Comparison of ENCODE assay signal across 10 mouse cellular contexts in the genomic region with DNA sequence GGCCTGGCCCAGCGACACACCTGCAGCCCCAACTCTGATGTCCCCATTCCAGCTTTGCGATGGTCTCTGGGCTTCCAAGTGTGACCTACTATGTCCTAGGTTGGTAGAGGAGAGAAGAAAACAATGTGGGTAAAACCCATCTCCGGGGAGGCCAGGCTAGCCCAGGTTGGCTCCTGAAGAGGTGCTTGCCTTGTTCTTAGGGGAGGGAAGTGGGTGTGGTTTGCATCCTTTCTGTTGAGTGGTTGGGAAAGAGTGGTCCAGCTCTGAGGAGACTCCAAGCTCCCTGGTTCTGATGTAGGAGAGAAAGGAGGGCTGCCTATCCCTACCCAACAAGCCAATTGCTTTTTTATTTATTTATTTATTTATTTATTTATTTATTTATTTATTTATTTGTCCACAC. TPM values are rescaled to one million over a fixed set of nuclear protein-coding genes. Genes with fewer than 3 reads are reported as not detected.
DNase-seq lines count a peak whose midpoint lies in the region; ATAC-seq and TF ChIP-seq lines count a peak whose summit lies in the region.
"Had no signal": no experiment of that assay in that cellular context is flagged by ENCODE, and none has a peak within 500 bp of the region (broad histone marks: within the 10 kb centered on the region; RNA-seq: fewer than 3 reads in every experiment).

No protein-coding gene starts in this region.

- peaks cover 27% of the 10 kb centered on the region for H3K27me3 ChIP-seq in forebrain, embryonic 13.5 days
- peaks cover 15% of the 10 kb centered on the region for H3K27me3 ChIP-seq in forebrain, embryonic 14.5 days (replicated peaks; ENCODE audit: control insufficient read depth, insufficient read depth, low read length)
- peaks cover 83% of the 10 kb centered on the region for H3K27me3 ChIP-seq in liver, embryonic 12.5 days (replicated peaks)
- H3K27me3 ChIP-seq in liver, postnatal 0 days (ENCODE audit: insufficient read depth, low read length), result peaks cover 19% of the 10 kb centered on the region
- peaks cover 8% of the 10 kb centered on the region; the same call in 1 of the 2 replicates for H3K27me3 ChIP-seq in hindbrain, embryonic 15.5 days
- no peaks in the 10 kb centered on the region for H3K27me3 ChIP-seq in myocyte (ENCODE audit: control insufficient read depth, insufficient read depth, insufficient read length)

- no peaks in the 10 kb centered on the region for H3K36me3 ChIP-seq in forebrain, embryonic 13.5 days (ENCODE audit: poor library complexity, severe bottlenecking)
- H3K36me3 ChIP-seq in forebrain, embryonic 14.5 days (ENCODE audit: control insufficient read depth, insufficient read depth, low read length), result no peaks in the 10 kb centered on the region
- no peaks in the 10 kb centered on the region for H3K36me3 ChIP-seq in liver, embryonic 12.5 days
- H3K36me3 ChIP-seq in liver, postnatal 0 days (replicated peaks; ENCODE audit: insufficient read depth, low read length), result no peaks in the 10 kb centered on the region
- no peaks in the 10 kb centered on the region for H3K36me3 ChIP-seq in hindbrain, embryonic 15.5 days
- H3K36me3 ChIP-seq in myocyte (ENCODE audit: control insufficient read depth, insufficient read depth), result no peaks in the 10 kb centered on the region

- H3K9ac ChIP-seq in forebrain, embryonic 13.5 days, result no peak overlapping the region
- H3K9ac ChIP-seq in forebrain, embryonic 14.5 days (ENCODE audit: low read length), result no peak overlapping the region
- H3K9ac ChIP-seq in liver, embryonic 12.5 days, result no peak overlapping the region
- H3K9ac ChIP-seq in liver, postnatal 0 days (replicated peaks), result no peak overlapping the region
- no peak overlapping the region for H3K9ac ChIP-seq in hindbrain, embryonic 15.5 days

- DNase-seq in forebrain, embryonic 14.5 days (ENCODE audit: low spot score), result no peak
- DNase-seq in liver, postnatal 0 days, result no peak
- DNase-seq in adipocyte (ENCODE audit: low spot score), result no peak
- no peak for DNase-seq in spleen, adult 12 weeks (ENCODE audit: low spot score)
- DNase-seq: B cell, adult 2 months; thymus, adult 2 months had no signal

- peaks cover 12% of the 10 kb centered on the region for H3K4me1 ChIP-seq in forebrain, embryonic 13.5 days
- H3K4me1 ChIP-seq in forebrain, embryonic 14.5 days (ENCODE audit: control insufficient read depth, insufficient read depth, low read length), result peaks cover 4% of the 10 kb centered on the region; the same call in 1 of the 2 replicates
- H3K4me1 ChIP-seq in liver, embryonic 12.5 days, result peaks cover 5% of the 10 kb centered on the region; the same call in 1 of the 2 replicates
- no peaks in the 10 kb centered on the region for H3K4me1 ChIP-seq in liver, postnatal 0 days (ENCODE audit: insufficient read depth)
- H3K4me1 ChIP-seq in hindbrain, embryonic 15.5 days (replicated peaks), result peaks cover 8% of the 10 kb centered on the region; the same call in 1 of the 2 replicates

- no peaks in the 10 kb centered on the region for H3K79me2 ChIP-seq in myocyte (ENCODE audit: control insufficient read depth, insufficient read depth)

- TF ChIP-seq POLR2A in myocyte (IDR thresholded peaks at IDR 0.05; ENCODE audit: insufficient read length, low read depth), result no peak

- no peak overlapping the region for H3K4me3 ChIP-seq in forebrain, embryonic 13.5 days
- H3K4me3 ChIP-seq in forebrain, embryonic 14.5 days (ENCODE audit: low read depth, low read length), result no peak overlapping the region
- no peak overlapping the region for H3K4me3 ChIP-seq in liver, embryonic 12.5 days
- no peak overlapping the region for H3K4me3 ChIP-seq in liver, postnatal 0 days (ENCODE audit: low read depth, low read length)
- H3K4me3 ChIP-seq in hindbrain, embryonic 15.5 days, result no peak overlapping the region
- H3K4me3 ChIP-seq in myocyte, result peak overlapping the region; percentile 17

- TF ChIP-seq CTCF in liver, postnatal 0 days (IDR thresholded peaks at IDR 0.05; ENCODE audit: low read depth), result no peak

- ATAC-seq in forebrain, embryonic 13.5 days, result no peak
- ATAC-seq in forebrain, embryonic 14.5 days, result no peak
- no peak for ATAC-seq in liver, embryonic 12.5 days
- ATAC-seq in liver, postnatal 0 days, result no peak
- ATAC-seq in hindbrain, embryonic 15.5 days (ENCODE audit: low FRiP score, low read depth), result no peak

- H3ac ChIP-seq in myocyte (ENCODE audit: control insufficient read depth, insufficient read length), result no peak overlapping the region

- 59% methylated on average over 3 of the region's 3 CpGs for WGBS in forebrain, embryonic 13.5 days
- 45% methylated on average over 3 of the region's 3 CpGs for WGBS in forebrain, embryonic 14.5 days
- 39% methylated on average over 3 of the region's 3 CpGs for WGBS in liver, embryonic 12.5 days (ENCODE audit: insufficient replicate concordance)
- WGBS in liver, postnatal 0 days (ENCODE audit: insufficient replicate concordance), result 50% methylated on average over 3 of the region's 3 CpGs
- 57% methylated on average over 3 of the region's 3 CpGs for WGBS in hindbrain, embryonic 15.5 days

- TF ChIP-seq EP300 in liver, postnatal 0 days (IDR thresholded peaks at IDR 0.05; ENCODE audit: low read depth), result no peak

- H3K4me2 ChIP-seq in forebrain, embryonic 13.5 days, result peak overlapping the region; percentile 53; the same call in 1 of the 2 replicates
- H3K4me2 ChIP-seq in forebrain, embryonic 14.5 days (ENCODE audit: low read length), result no peak overlapping the region
- peak overlapping the region; percentile 47; the same call in 1 of the 2 replicates for H3K4me2 ChIP-seq in liver, embryonic 12.5 days
- no peak overlapping the region for H3K4me2 ChIP-seq in liver, postnatal 0 days (ENCODE audit: low read depth, low read length)
- peak overlapping the region; percentile 54; the same call in 1 of the 2 replicates for H3K4me2 ChIP-seq in hindbrain, embryonic 15.5 days
- H3K4me2 ChIP-seq in myocyte (ENCODE audit: low read depth), result peak overlapping the region; percentile 91

- no peak overlapping the region for H3K27ac ChIP-seq in forebrain, embryonic 13.5 days
- H3K27ac ChIP-seq in forebrain, embryonic 14.5 days (ENCODE audit: low read depth, low read length), result no peak overlapping the region
- no peak overlapping the region for H3K27ac ChIP-seq in liver, embryonic 12.5 days
- no peak overlapping the region for H3K27ac ChIP-seq in liver, postnatal 0 days (ENCODE audit: low read depth)
- H3K27ac ChIP-seq in hindbrain, embryonic 15.5 days (replicated peaks), result no peak overlapping the region

- no peaks in the 10 kb centered on the region for H3K9me3 ChIP-seq in forebrain, embryonic 13.5 days (replicated peaks)
- H3K9me3 ChIP-seq in forebrain, embryonic 14.5 days (replicated peaks; ENCODE audit: control insufficient read depth, low read length), result no peaks in the 10 kb centered on the region
- H3K9me3 ChIP-seq in liver, embryonic 12.5 days (replicated peaks), result no peaks in the 10 kb centered on the region
- H3K9me3 ChIP-seq in liver, postnatal 0 days (ENCODE audit: low read length), result no peaks in the 10 kb centered on the region
- H3K9me3 ChIP-seq in hindbrain, embryonic 15.5 days, result no peaks in the 10 kb centered on the region

TF ChIP-seq in myocyte, 11 proteins besides CTCF, POLR2A, EP300 and RAD21:
- TF ChIP-seq SRF (IDR thresholded peaks at IDR 0.05; ENCODE audit: control insufficient read depth, insufficient read length, low read depth) (no peak), MYOG (IDR thresholded peaks at IDR 0.05; ENCODE audit: control insufficient read depth in 1 of 3, insufficient read depth in 1 of 3, insufficient read length in 2 of 3, low read depth in 2 of 3) (no peak), TCF3 (IDR thresholded peaks at IDR 0.05; ENCODE audit: insufficient read length, low read depth) (no peak), E2F4 (IDR thresholded peaks at IDR 0.05; ENCODE audit: insufficient read depth) (no peak), TCF12 (IDR thresholded peaks at IDR 0.05; ENCODE audit: insufficient read depth, poor library complexity, severe bottlenecking) (no peak), REST (IDR thresholded peaks at IDR 0.05; ENCODE audit: insufficient read depth, insufficient read length) (no peak), CEBPB (IDR thresholded peaks at IDR 0.05; ENCODE audit: insufficient read depth, poor library complexity, severe bottlenecking) (no peak)

RNA-seq across cellular contexts. Expression of a gene that starts 30.7 kb away (rescaled TPM):
- 1.8 and 3.0 TPM in 2 replicates for polyA plus RNA-seq in forebrain, embryonic 13.5 days (2015; fragmentation: Nextera tagmentation; extraction: Ambion mirVana)
- 2.9 and 3.0 TPM in 2 replicates for polyA plus RNA-seq in forebrain, embryonic 14.5 days (2014; fragmentation: Nextera tagmentation; extraction: Ambion mirVana)
- 2.5 and 4.1 TPM in 2 replicates for polyA plus RNA-seq in liver, embryonic 12.5 days (2016; fragmentation: Nextera tagmentation; extraction: Ambion mirVana)
- 0.07 and 0.17 TPM in 2 replicates for polyA plus RNA-seq in liver, postnatal 0 days (2015; fragmentation: Nextera tagmentation; extraction: Ambion mirVana)
- polyA plus RNA-seq in hindbrain, embryonic 15.5 days (2015; fragmentation: Nextera tagmentation; extraction: Ambion mirVana), result 1.9 and 2.4 TPM in 2 replicates
- 21.8 TPM for polyA plus RNA-seq in myocyte (2012; fragmentation: generic; extraction: Trizol)

RNA-seq across cellular contexts. Expression of a gene that starts 35.3 kb away (rescaled TPM):
- polyA plus RNA-seq in forebrain, embryonic 13.5 days (2015; fragmentation: Nextera tagmentation; extraction: Ambion mirVana), result 39.4 and 43.4 TPM in 2 replicates
- polyA plus RNA-seq in forebrain, embryonic 14.5 days (2014; fragmentation: Nextera tagmentation; extraction: Ambion mirVana), result 35.9 and 39.9 TPM in 2 replicates
- 41.0 and 41.7 TPM in 2 replicates for polyA plus RNA-seq in liver, embryonic 12.5 days (2016; fragmentation: Nextera tagmentation; extraction: Ambion mirVana)
- 16.7 and 16.9 TPM in 2 replicates for polyA plus RNA-seq in liver, postnatal 0 days (2015; fragmentation: Nextera tagmentation; extraction: Ambion mirVana)
- polyA plus RNA-seq in hindbrain, embryonic 15.5 days (2015; fragmentation: Nextera tagmentation; extraction: Ambion mirVana), result 43.3 and 44.5 TPM in 2 replicates
- 44.9 TPM for polyA plus RNA-seq in myocyte (2012; fragmentation: generic; extraction: Trizol)

RNA-seq across cellular contexts. Expression of a gene that starts 57.8 kb away (rescaled TPM):
- polyA plus RNA-seq in forebrain, embryonic 13.5 days (2015; fragmentation: Nextera tagmentation; extraction: Ambion mirVana), result 120 and 127 TPM in 2 replicates
- polyA plus RNA-seq in forebrain, embryonic 14.5 days (2014; fragmentation: Nextera tagmentation; extraction: Ambion mirVana), result 128 and 139 TPM in 2 replicates
- polyA plus RNA-seq in liver, embryonic 12.5 days (2016; fragmentation: Nextera tagmentation; extraction: Ambion mirVana), result 45.4 and 48.6 TPM in 2 replicates
- polyA plus RNA-seq in liver, postnatal 0 days (2015; fragmentation: Nextera tagmentation; extraction: Ambion mirVana), result 27.8 and 30.2 TPM in 2 replicates
- 99.8 and 110 TPM in 2 replicates for polyA plus RNA-seq in hindbrain, embryonic 15.5 days (2015; fragmentation: Nextera tagmentation; extraction: Ambion mirVana)
- 71.2 TPM for polyA plus RNA-seq in myocyte (2012; fragmentation: generic; extraction: Trizol)

Comparison
In these comparisons a context has a peak if more than half of its experiments do, and no peak if none do; other contexts are left out.
1. H3K4me2 ChIP-seq: peak in forebrain, embryonic 13.5 days (single experiment), liver, embryonic 12.5 days (single experiment), hindbrain, embryonic 15.5 days (single experiment) and myocyte (single experiment); none in forebrain, embryonic 14.5 days (single experiment) and liver, postnatal 0 days (single experiment).